Mouse (Mus musculus): ENCODE data around the gene Tgfbr2.

- TF ChIP-seq PAX5 (IDR thresholded peaks at IDR 0.05; ENCODE audit: low read length) (no peak), CTCF (conservative IDR thresholded peaks at IDR 0.05 in 1 of 2, IDR thresholded peaks at IDR 0.05 in 1 of 2; ENCODE audit: low read depth in 2 of 2, low read length in 2 of 2) (no peak), POLR2AphosphoS2 (IDR thresholded peaks at IDR 0.05; ENCODE audit: low read depth, low read length) (no peak), ZNF384 (IDR thresholded peaks at IDR 0.05; ENCODE audit: low read depth, low read length) (no peak)
Observed at GRCm38 (mm10) chr9:116152878-116153277, 22.3 kb downstream of the Tgfbr2 start.

Measured in CH12.LX (cell line).